Mouse (Mus musculus) adrenal gland, postnatal 36 days (tissue): Measurements from ENCODE around the gene Zc3h6. TPM values are rescaled to one million over a fixed set of nuclear protein-coding genes. Genes with fewer than 3 reads are reported as not detected.

Source experiments
- DNase-seq, 2 experiments: peaks; one replicate each; pipeline ENCODE4 v3.0.0; 2021; ENCODE audit warnings: mixed read lengths in 1 of 2
- microRNA-seq: library from miRNA; unstranded; fragments of <30 nt; microRNA quantifications from one replicate; pipeline ENCODE4 v1.2.0, GENCODE M21; 2021
- total RNA-seq, 2 experiments: library from RNA; stranded (reverse); gene quantifications; 2 replicates each; pipeline ENCODE4 v1.2.3; 2021

The Zc3h6 gene
- total RNA-seq, 2 experiments from 2014 or later, result 3.6 to 5.7 TPM

- DNase-seq, result no peak
Measured at GRCm38 (mm10) chr2:129035381-129035780, 68.2 kb downstream of the Zc3h6 start.

GRCm38 (mm10) chr2:129038426-129038936, 71.3 kb downstream of the Zc3h6 start:
- DNase-seq, result peak; percentile 10 to 26

GRCm38 (mm10) chr2:129038937-129039631, 71.9 kb downstream of the Zc3h6 start:
- DNase-seq, result peak; percentile 30 to 49

GRCm38 (mm10) chr2:129040567-129040966, 73.4 kb downstream of the Zc3h6 start:
- DNase-seq, result peak in 1 of 2 experiments; percentile 22

GRCm38 (mm10) chr2:129046172-129046845, 79.1 kb downstream of the Zc3h6 start:
- DNase-seq, result peak; percentile 77 to 79

GRCm38 (mm10) chr2:129046846-129047196, 79.6 kb downstream of the Zc3h6 start:
- peak in 1 of 2 experiments; percentile 8 for DNase-seq

GRCm38 (mm10) chr2:129047811-129048210, 80.6 kb downstream of the Zc3h6 start, which contains the start of gene Vinac1:
TSS of gene Vinac1 (minus strand) at chr2:129048172.
- no peak for DNase-seq

GRCm38 (mm10) chr2:129052451-129052983, 85.3 kb downstream of the Zc3h6 start:
- DNase-seq, result no peak

- peak; percentile 60 to 61 for DNase-seq
Measured at GRCm38 (mm10) chr2:129055741-129056140, 88.5 kb downstream of the Zc3h6 start.

GRCm38 (mm10) chr2:129056597-129056996, 89.4 kb downstream of the Zc3h6 start:
- no peak for DNase-seq

- DNase-seq, result no peak
Measured at GRCm38 (mm10) chr2:129057256-129057655, 90.1 kb downstream of the Zc3h6 start.

GRCm38 (mm10) chr2:129057920-129058361, 90.7 kb downstream of the Zc3h6 start:
- no peak for DNase-seq

- no peak for DNase-seq
Measured at GRCm38 (mm10) chr2:129061456-129062059, 94.4 kb downstream of the Zc3h6 start.

GRCm38 (mm10) chr2:129065437-129066282, 98.5 kb downstream of the Zc3h6 start, which contains the start of gene Ttl:
TSS of gene Ttl (plus strand) at chr2:129065942.
- DNase-seq, result peak; percentile 85 to 92

GRCm38 (mm10) chr2:129066326-129066725, 99.1 kb downstream of the Zc3h6 start:
- peak; percentile 73 to 78 for DNase-seq

Small RNA genes within 50 kb of the gene (microRNA-seq; reads per million reads assigned to microRNA genes)
- gene Gm22859, result not detected

Other genes starting within 250 kb of the Zc3h6 start
- gene Tmem87b, start 149.3 kb upstream of the Zc3h6 start, total RNA-seq, result 10 to 100 TPM; 35.2 to 52.4 TPM
- 1 to 10 TPM; 4.6 to 4.9 TPM for gene Fbln7, start 104.4 kb upstream of the Zc3h6 start, total RNA-seq
- 1 to 10 TPM; 3.6 to 3.9 TPM for gene Zc3h8, start 23.3 kb upstream of the Zc3h6 start, total RNA-seq
- 1 to 10 TPM; 4.3 to 6.8 TPM for gene Gm10762, start 323 bp downstream of the Zc3h6 start, total RNA-seq
- under 1 TPM; 0.07 to 0.10 TPM for gene Vinac1, start 80.8 kb downstream of the Zc3h6 start, total RNA-seq
- gene Ttl, start 98.5 kb downstream of the Zc3h6 start, total RNA-seq, result 10 to 100 TPM; 10.7 to 12.1 TPM
- 10 to 100 TPM; 14.4 to 19.8 TPM for gene Polr1b, start 133.6 kb downstream of the Zc3h6 start, total RNA-seq
- 10 to 100 TPM; 17.0 to 23.4 TPM for gene Chchd5, start 162.3 kb downstream of the Zc3h6 start, total RNA-seq
- 10 to 100 TPM; 16.1 to 20.3 TPM for gene Slc20a1, start 231.4 kb downstream of the Zc3h6 start, total RNA-seq